Mouse (Mus musculus): ENCODE measurements at regions not wholly inside any gene's neighbourhood (a gene's known extent, or its start where the extent isn't known, plus 50 kb on each side); places are given as distances from the start of the nearest gene placed in this dataset.

DNA sequence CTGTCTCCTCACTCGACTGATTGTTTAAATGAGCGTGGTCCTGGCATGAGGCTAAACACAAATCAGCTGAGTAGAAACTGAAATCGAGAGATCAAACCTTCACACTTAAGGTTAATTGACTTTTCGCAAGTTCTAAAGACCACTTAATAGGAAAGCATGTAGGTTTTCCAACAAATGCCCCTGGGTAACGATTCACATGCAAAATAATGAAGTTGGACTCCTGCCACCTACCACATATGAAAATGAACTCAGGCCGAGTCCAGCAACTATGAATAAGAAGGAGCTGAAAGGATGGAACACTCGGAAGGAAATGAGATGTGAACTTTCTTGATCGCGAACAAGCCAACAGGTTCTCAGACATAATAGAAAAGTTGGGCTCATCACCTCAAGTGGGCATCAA is 812.0 kb downstream of the Tmem132b start:
- DNase-seq: no peak

DNA sequence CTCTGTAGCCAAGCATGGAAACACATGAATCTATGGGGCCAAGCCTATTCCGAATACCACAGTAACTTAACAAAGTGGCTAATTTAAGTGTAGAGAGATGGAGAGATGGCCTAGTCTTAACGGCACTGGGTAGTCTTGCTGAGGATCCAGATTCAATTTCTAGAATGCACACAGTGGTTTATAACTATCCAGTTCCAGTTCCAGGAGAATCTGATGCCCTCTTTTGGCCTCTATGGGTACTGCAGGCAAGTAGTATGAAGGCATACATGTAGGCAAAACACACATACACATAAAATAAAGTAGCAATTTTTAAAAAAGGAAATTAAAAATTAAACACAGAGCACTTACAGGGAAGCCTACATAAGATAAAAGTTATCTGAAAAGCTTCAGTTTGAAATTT is 819.4 kb downstream of the Tmem132b start:
- DNase-seq: no peak

- DNase-seq: no peak
These were observed 837.9 kb downstream of the Tmem132b start for GRCm38 (mm10) chr5:126369436-126369835.

DNA sequence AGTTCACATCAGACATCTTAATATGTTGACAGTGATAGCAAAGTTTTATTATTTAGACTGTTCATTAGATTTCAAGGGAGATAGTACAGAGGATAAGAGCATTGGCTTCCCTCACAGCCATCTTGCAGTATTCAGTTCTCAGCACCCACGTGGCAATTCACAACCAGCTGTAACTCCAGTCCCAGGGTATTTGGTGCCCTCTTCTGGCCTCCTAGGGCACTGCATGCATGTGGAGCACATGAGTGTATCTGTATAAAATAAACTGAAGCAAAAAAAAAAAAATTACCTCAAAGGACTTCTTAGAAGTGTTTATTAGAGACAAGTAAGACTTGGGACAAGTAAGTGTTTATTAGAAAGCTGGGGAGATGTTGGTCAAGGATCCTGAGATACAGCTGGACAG is 849.3 kb upstream of the Tmem132c start:
- DNase-seq: no peak

DNA sequence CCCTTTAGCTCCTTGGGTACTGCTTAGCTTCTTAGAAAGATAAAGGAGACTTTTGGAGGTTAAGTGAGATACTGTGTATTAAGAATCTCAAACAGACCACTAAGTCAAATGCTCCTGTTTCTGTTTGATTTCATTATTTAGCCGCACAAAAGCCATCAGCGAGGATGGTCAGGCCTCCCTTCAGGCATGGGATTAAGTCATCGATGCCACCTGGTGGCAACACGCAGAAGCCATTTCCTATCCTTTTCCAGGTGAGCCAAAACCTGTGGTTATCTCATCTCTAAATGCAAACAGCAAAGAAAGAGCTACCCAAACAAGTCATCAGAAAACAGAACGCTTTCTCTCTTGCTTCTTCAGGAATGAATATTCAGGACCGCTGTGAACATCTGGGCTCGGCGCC is 846.3 kb upstream of the Tmem132c start:
- DNase-seq: no peak

- DNase-seq: no peak
These were observed 809.9 kb upstream of the Tmem132c start for GRCm38 (mm10) chr5:126431748-126432147.

- no peak for DNase-seq
These were observed 802.9 kb upstream of the Tmem132c start for GRCm38 (mm10) chr5:126438696-126439095.

GRCm38 (mm10) chr5:126440516-126440915 is 801.1 kb upstream of the Tmem132c start:
- no peak for DNase-seq

GRCm38 (mm10) chr5:126475761-126476160 is 765.8 kb upstream of the Tmem132c start:
- DNase-seq: no peak

DNA sequence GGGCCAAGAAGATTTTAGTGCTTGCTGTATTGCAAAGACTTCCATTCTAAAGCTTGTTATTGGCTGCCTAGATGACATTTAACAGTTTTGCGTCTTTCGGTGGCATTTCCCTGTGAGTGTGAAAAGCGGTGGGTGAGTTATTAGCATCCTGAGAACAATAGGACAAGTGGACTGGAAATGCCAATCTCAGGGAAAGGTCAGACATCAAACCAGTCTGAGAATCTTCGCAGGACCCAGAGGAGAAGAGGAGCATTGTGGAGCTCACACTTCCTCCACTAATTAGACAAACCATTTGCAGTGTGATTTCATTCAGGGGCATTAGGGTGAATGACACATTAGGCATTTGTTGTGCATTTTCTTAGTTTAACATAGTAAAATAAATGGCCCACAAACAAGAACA is 719.5 kb upstream of the Tmem132c start:
- no peak for DNase-seq

GRCm38 (mm10) chr5:126525863-126526262 is 715.7 kb upstream of the Tmem132c start:
- no peak for DNase-seq

DNA sequence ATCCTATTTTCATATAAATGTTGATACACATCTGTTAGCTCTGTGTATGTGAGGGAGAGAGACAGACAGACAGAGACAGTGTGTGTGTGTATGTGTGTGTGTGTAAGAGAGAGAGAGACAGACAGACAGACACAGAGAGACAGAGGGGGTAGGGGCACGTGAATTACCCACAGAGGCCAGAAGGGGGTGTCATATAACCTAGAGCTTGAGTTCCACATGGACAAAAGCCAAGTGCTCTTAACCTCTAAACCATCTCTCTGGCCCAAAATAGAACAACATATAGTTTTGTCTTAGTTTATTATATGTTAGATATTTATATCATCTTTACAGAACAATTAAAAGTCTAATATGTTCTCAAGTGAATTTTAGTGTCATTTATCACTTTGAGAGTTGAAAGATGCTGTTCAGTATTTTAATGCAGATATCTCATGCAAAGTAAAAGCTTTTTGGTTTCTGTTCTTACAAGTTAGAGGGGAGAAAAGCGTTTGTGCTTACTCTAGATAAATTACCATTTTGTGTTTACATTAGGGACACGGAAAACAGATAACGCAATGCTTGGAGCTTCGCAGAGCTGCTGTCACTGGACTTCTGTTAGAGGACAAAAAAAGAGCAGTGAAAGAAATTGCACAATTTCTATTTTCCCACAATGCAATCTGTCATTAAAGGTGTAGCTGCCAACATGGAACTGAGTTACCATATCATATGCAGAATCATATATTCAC is 710.6 kb upstream of the Tmem132c start:
- no peak for DNase-seq

DNA sequence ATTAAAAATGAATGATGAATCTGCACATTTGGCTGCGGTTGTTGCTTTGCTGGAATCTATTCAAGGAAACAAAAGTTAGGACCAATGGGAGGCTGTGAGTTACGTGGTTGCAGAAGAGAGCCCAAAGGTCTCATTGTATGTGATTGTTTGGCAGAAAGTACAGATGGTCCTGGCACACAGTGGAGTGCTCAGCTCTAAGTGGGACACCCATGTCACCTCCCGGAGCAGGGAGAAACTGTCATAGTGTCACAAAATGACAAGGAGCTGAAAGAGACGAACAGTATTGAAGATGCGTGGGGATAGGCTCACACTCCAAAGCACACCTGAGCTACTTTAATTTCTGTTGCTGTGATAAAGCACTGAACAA is 710.1 kb upstream of the Tmem132c start:
- no peak for DNase-seq

DNA sequence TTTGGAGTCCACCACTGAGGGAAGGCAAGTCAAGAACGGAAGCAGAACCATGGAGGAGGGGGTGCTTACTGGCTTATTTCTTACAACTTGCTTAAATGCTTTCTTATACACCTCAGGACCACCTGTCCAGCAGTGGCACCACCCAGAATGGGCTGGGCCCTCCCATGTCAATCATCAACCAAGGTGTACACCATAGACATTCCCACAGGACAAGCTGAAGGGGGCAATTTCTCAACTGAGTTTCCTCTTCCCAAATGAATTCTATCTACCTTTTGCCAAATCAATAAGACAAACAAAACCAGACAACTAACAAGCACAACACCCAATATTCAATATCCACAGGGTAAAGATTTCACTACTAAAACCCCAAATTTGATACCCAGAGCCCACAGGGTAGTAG is 709.6 kb upstream of the Tmem132c start:
- DNase-seq: no peak

DNA sequence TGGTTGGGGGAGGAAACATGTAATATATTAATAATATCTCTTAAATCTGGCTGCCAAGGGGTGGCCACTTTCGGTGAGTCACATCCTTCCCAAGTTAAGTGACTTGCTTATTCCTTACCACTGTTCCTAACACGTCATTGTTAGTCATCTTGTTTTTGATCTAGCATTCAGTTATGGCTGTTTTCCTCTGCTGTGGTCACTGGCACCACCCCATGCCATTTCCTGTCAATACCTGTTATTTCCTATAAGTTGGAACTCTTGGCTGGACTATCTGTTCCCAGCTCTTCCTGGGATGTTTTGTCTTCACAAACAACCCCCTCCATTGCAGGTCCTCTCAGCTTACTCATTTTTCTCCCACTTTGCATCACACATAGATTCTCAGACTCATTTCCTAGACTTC is 703.5 kb upstream of the Tmem132c start:
- DNase-seq: no peak

GRCm38 (mm10) chr5:126544261-126544976 is 697.2 kb upstream of the Tmem132c start:
- DNase-seq: no peak

GRCm38 (mm10) chr5:126547841-126548240 is 693.8 kb upstream of the Tmem132c start:
- no peak for DNase-seq

GRCm38 (mm10) chr5:126551676-126552075 is 689.9 kb upstream of the Tmem132c start:
- no peak for DNase-seq

DNA sequence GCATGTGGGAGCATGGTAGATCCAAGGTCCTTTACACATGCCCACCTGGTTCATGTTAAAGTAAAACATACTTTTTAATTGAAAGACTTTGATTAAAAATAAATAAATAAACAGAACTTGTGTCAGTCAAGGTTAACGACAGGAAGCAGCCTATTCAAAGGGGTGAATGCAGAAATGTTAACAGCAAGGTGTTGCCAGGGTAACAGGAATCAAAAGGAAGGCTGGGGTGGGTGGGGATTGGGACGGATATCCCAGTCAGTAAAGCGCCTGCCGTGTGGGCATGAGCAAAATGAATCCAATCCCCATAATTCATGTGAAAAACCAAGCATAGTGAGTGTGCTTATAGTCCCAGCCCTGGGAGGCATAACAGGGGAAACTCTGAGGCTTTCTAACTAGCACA is 682.6 kb upstream of the Tmem132c start:
- DNase-seq: no peak

DNA sequence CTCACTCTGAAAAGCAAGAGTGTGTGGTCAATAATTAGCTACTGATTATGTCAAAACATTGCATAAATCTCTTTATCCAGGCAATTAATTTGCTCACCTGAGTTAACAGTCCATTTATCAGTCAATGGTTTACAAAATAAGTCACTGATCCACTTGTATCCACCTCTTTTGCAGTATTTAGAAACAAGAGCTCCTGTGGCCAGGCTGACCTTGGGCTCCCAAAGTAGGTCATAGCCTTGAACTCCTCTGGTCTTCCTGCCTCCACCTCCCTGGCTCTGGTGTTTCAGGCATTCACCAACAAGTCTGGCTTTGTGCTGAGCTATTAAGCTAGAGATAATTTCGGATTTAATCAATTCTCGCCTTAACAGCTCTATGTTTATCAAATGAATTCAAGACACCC is 675.8 kb upstream of the Tmem132c start:
- DNase-seq: no peak

GRCm38 (mm10) chr5:126566226-126566625 is 675.4 kb upstream of the Tmem132c start:
- DNase-seq: no peak

- DNase-seq: no peak
These were observed 667.8 kb upstream of the Tmem132c start for GRCm38 (mm10) chr5:126573766-126574165.

- DNase-seq: no peak
These were observed 643.8 kb upstream of the Tmem132c start for GRCm38 (mm10) chr5:126597786-126598330.

DNA sequence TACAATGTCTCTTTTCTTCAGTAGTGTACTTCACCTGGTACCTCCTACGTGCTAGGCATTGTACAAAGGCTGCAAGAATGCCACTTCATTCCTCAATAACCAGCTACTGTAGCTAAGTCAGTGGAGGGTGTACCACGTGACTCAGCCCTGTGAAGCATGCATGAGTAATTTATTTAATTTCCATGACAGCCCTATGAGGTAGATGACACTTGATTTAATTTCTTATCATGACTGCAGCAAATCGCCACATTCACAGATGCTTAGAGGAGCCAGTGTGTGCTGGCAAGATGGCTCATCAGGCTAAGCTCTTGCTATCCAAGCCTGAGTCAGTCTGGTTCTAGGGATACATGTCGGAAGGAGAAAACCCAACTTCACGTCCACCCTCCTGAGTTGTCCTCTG is 642.0 kb upstream of the Tmem132c start:
- DNase-seq: no peak

GRCm38 (mm10) chr5:126606756-126607155 is 634.9 kb upstream of the Tmem132c start:
- no peak for DNase-seq

Measured in cerebellum, adult 11 months (tissue).